Mouse (Mus musculus): ENCODE measurements around the gene Ankmy2.

The Ankmy2 gene

GRCm38 (mm10) chr12:36156637-36157303, at the start of gene Ankmy2:
Gene Ankmy2 (plus strand): TSS chr12:36157114.
- DNase-seq (ENCODE audit: low read depth) = peak; percentile 96

DNA sequence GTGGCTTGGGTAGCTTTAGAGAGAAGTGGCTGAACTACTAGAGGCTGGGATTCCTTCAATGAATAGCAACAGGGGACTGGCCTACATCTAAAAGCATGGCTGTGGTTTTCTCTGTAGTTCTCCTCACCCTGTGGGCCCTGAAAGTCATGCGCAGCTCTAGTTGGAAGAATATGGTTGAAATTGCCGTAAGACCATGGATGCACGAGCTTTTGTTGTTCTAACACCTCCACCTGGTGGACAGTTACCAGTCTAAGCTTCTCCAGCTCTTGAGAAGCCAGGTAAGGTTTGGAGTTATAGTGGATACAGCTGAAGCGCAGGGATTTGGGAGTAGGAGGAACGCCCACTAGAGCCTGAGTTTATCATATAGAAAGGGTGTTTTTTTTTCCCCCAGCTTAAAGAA, 48.5 kb upstream of the Ankmy2 start:
- DNase-seq (ENCODE audit: low read depth) = peak; percentile 12

GRCm38 (mm10) chr12:36110457-36110856, 46.5 kb upstream of the Ankmy2 start:
- DNase-seq (ENCODE audit: low read depth) = no peak

- no peak for DNase-seq (ENCODE audit: low read depth)
Measured at GRCm38 (mm10) chr12:36111110-36111509, 45.8 kb upstream of the Ankmy2 start.

DNA sequence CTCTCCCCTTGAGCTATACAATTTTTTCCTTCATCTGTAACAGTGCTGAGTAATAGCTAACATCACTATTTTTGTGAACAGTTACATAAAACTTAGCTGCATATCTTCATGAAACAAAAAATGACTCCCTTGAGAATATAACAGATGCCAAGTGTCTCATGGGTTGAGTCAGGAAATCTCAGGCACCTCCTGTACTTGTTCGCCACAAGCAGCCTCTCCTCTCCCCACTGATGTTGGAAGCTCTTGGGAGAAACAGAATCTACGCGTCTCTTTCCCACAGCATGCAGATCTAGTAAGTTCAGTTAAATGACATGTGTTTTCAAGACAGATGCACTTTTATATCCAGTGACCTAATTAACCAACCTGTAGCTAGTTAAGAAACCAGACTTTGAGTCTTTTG, 44.8 kb upstream of the Ankmy2 start:
- no peak for DNase-seq (ENCODE audit: low read depth)

DNA sequence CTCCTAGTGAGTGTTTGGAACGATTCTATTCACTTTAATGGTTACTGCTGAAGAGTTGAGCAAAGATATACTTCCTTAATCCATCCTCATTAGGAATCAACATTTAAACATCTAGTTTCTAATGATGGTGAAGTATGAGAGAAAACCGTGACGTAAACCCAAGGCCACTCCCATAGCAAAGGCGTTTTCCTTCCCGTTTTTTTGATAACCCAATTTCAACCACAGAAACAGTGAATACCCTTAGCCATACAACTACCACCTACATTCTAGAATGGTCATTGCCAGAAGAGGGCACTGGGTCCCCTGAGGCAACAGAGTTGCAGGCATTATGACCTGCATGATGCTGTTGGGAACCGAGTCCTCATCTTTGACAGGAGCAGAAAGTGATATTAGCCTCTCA, 39.8 kb upstream of the Ankmy2 start:
- DNase-seq (ENCODE audit: low read depth) = no peak

DNA sequence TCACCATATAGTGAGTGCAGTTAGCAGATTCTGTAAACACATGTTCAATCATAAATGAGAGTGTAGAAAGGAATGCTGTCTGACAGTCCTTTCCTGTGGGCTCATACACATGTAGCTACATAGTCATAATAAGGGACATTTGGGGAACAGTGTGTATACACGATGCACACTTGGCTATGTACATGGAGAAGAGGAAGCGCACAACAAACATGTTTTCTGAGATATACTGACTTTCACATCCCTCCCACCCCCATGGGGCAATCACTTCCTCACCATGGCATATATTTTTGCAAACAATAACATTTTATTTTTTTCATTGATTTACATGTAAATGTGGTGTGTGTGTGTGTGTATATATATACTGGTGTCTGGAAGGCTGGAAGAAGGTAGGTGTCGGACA, 37.7 kb upstream of the Ankmy2 start:
- no peak for DNase-seq (ENCODE audit: low read depth)

DNA sequence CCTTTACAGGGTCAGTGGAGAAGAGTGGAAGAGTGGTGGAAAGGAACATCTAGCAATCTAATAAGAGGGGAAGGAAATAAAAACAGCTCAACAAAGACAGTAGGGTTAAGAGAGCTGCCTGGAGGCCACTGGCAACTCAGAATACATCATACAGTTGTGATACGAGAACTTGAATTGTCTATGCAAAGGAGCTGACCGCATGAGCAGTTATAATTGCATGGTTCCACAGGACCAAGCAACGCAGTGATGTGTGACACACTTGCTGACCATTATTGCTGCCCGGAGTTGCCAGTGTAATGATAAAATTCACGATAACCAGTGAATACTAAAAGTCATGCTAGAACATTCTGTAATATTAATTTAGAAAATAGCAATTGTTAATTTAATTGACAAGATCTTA, 30.9 kb upstream of the Ankmy2 start:
- no peak for DNase-seq (ENCODE audit: low read depth)

DNA sequence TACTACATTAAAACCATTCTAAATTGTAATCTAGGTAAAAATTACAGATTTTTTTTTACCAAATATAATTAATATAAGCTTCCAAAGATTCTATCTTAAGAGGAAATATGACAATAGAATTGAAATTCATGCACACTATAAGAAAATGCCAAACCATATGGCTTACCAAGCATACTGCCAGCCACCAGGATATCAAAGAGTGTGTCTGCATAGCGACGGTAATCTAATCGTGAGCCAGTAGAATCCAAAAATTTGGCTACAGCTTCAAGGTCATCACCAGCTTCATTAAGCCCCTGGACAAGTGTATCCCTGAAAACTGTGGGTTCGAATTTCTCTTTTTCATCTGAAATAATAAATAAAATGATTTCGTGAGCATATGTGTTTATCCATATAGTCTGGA, 27.1 kb upstream of the Ankmy2 start:
- DNase-seq (ENCODE audit: low read depth) = no peak

- DNase-seq (ENCODE audit: low read depth) = no peak
Measured at GRCm38 (mm10) chr12:36132254-36132653, 24.7 kb upstream of the Ankmy2 start.

DNA sequence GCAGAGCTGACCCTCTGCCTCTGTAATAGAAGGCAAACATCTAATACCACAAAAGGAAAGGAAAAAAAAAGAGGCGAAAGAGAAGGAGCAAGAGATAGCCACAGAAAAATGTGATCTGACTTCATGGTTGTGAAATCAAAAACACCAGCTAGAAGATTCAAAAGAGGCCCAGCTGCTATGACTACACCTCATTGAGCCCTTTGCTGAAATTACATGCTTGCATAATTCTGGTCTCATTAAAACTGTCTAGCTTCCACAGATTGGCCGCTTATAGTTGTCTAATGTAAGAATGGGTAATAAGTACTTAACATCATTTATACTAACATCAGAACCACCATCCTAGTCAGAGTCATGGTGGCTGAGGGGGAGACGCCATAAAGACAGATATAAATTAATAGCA, 24.2 kb upstream of the Ankmy2 start:
- DNase-seq (ENCODE audit: low read depth) = no peak

GRCm38 (mm10) chr12:36133547-36133946, 23.4 kb upstream of the Ankmy2 start:
- no peak for DNase-seq (ENCODE audit: low read depth)

- DNase-seq (ENCODE audit: low read depth) = no peak
Measured at GRCm38 (mm10) chr12:36134111-36134510, 22.8 kb upstream of the Ankmy2 start.

- peak; percentile 70 for DNase-seq (ENCODE audit: low read depth)
Measured at GRCm38 (mm10) chr12:36135409-36135808, 21.5 kb upstream of the Ankmy2 start.

DNA sequence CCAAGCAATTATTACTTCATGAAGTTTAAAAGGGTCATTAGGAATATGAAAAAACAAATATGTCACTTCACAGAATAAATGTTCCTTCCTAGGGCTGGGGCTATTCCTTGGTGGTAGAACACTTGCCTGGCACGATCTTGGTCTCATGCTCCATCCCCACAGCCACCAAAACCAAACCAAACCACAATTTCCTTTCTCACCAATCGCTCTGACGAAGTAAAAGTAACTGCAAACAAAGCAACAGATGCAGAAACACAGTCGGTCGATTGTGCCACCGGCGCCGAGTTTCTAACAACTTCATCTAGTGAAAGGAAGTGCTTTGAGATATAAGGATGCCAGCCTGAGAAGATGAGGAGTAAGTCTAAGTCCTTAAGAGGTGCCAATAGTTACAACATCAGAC, 20.6 kb upstream of the Ankmy2 start:
- peak; percentile 81 for DNase-seq (ENCODE audit: low read depth)

DNA sequence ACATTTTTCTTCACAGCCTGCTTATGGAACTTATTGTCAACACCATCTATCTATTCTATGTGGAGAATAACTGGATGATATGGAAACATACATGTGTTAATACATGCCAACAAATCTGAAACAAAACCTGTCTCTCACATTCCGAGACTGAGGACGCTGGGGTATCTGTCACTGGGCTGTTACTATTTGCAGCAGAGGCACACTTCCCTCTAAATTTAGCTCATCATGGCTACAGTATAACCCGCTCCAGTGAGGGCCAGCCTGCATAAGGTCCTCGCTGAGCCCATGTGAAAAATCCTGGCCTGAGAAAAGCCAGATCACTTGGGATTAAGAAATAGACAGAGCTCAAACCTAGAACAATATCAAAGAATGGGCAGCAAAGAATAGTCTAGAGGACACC, 19.7 kb upstream of the Ankmy2 start:
- no peak for DNase-seq (ENCODE audit: low read depth)

GRCm38 (mm10) chr12:36140401-36140800, 16.5 kb upstream of the Ankmy2 start:
- no peak for DNase-seq (ENCODE audit: low read depth)

DNA sequence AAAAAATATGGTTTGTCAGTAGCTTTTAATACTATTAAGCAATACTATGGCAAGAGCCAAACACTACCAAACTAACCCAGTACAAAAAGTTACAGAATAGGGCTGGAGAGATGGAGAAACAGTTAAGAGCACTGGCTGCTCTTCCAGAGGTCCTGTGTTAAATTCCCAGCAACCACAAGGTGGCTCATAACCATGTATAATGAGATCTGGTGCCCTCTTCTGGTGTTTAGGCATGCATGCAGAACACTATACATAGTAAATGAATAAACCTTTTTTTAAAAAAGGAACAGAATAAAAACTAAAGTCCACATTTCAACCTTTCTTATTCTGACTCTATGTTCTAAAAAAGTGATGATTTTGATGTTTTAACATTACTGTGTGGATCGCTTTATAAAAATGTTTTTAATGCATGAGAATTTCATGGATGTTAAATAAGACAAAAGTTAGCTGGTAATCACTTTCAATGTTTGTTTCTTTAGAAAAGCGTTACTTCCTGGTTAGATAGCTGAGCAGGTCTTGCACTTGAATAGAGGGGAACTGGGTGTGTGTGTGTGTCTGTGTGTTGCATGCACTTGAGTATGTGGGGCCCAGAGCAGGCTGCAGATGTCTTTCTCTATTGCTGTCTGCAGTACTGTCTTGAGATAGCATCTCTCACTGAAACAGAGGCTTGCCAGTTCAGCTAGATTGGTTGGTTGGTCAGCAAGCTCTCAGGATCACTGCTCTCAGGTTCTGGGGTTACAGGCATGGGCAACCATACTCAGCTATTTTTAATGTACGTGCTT, 10.5 kb upstream of the Ankmy2 start:
- no peak for DNase-seq (ENCODE audit: low read depth)

DNA sequence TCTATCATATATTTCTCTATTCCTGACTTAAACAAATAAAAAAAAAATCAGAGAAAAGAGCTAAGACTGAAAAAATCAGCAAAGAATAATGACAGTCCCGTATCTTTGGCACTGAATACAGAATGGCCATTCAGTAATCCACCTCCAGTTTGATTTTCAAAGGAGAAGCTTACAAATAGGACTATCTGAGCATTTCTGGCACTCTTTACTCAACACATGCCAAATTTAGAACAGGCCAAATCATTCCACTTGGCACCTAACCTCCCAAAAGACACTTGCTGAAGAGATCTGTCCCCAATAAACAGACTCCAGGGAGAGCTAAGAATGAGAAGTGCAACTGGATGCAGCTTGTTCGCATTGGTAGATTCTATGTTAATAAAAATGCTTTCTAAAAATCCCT, 6.6 kb upstream of the Ankmy2 start:
- DNase-seq (ENCODE audit: low read depth) = no peak

GRCm38 (mm10) chr12:36150737-36151136, 6.2 kb upstream of the Ankmy2 start:
- no peak for DNase-seq (ENCODE audit: low read depth)

- DNase-seq (ENCODE audit: low read depth) = peak; percentile 84
Measured at GRCm38 (mm10) chr12:36155141-36155641, 1.7 kb upstream of the Ankmy2 start.

- no peak for DNase-seq (ENCODE audit: low read depth)
Measured at GRCm38 (mm10) chr12:36156101-36156636, 745 bp upstream of the Ankmy2 start.

DNA sequence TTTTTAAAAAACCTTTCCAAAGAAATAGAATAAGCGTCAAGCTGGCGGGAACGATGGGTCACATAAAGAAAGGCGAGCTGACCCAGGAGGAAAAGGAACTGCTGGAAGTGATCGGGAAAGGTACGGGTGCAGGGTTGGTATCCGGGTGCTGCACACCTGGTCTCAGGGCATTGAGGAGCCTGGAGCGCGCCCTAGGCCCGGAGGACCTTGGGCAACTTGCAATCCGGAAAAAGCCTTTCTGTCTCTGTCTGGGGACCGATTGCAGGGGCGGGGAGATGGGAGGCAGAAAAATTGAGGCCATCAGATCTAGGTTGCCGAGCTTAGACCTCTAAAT, 357 bp downstream of the Ankmy2 start:
- DNase-seq (ENCODE audit: low read depth) = no peak

Measured in naive thymus-derived CD4-positive, alpha-beta T cell, adult 2 months (primary cell).